Mouse (Mus musculus): Measurements from ENCODE around the gene Slco2b1. TPM values are rescaled to one million over a fixed set of nuclear protein-coding genes. Genes with fewer than 3 reads are reported as not detected.

Slco2b1 gene
- polyA plus RNA-seq, 1 experiment from 2014 or later = 7.7 TPM

DNA sequence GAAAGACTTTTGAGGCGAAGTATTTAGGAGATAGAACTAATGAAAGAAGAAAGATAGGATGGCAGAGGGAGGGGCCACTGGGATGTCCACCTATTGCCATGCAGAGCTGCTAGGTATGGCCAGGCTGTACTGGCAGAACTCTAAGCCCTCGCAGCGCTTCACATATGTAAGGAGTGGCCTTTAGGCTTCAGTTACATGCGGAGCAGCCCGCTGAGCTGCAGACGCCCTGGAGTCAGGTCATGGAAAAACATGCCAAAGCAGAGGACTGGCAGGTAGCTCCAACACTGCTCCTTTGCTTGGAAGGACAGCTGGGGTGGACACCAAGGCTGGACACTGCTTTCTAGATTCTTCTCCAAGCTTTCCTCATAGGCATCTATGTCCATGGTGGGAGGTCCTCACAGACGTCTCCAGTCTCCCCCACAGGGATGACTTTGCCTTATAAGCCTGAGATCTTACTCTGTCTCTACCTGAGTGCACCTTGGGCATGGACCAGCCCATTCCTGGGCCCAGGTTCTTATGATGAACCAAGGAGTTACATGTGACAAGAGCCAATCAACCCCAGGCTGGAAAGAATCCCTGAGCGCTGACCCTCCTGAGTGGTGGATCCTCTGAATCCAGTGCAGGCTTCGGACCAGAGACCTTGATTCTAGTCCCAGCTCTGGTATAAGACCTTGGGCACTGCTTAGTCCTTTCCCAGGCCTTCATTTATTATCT, 47.5 kb downstream of the Slco2b1 start:
- WGBS = 90% methylated on average over 9 of the region's 9 CpGs
- no peak for DNase-seq (ENCODE audit: low spot score)

DNA sequence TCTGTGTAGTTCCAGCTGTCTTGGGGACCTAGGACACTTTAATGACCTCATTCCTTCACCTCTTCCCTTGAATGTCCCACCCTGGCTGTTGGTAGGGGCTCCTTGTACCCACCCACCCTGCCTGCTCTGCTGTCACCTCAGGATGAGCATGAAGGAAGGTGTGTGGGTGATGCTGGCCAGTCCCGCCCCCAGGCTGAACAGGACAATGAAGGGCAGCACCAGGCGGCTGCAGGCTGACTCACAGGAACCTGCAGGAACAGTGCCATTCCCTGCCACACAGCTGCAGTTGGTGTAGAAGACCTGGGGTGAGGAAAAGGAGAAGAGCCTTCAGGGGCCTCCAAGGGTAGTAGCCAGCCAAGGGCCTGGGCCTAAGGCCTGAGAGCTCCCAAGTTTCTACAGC, 48.8 kb downstream of the Slco2b1 start:
- H3K4me1 ChIP-seq (replicated peaks; ENCODE audit: control insufficient read depth, insufficient read depth, low read length) = 0 out of 2 replicates have a peak, but pooled peaks cover 7% of the 10 kb centered on the region
- H3K27ac ChIP-seq = no peak overlapping the region
- H3K9me3 ChIP-seq (ENCODE audit: control insufficient read depth, low read length) = no peaks in the 10 kb centered on the region
- H3K36me3 ChIP-seq (replicated peaks; ENCODE audit: control insufficient read depth, insufficient read depth) = no peaks in the 10 kb centered on the region
- no peak overlapping the region for H3K4me3 ChIP-seq (replicated peaks; ENCODE audit: low read length)
- DNase-seq (ENCODE audit: low spot score) = no peak
- 85% methylated on average over 2 of the region's 2 CpGs for WGBS
- no peak for ATAC-seq (ENCODE audit: low FRiP score)
- H3K27me3 ChIP-seq (ENCODE audit: control insufficient read depth, insufficient read depth, low read length) = no peaks in the 10 kb centered on the region
- H3K4me2 ChIP-seq (replicated peaks) = no peak overlapping the region
- H3K9ac ChIP-seq = no peak overlapping the region

More for the DNA sequence above, 47.5 kb downstream of the Slco2b1 start:
- H3K9ac ChIP-seq = no peak overlapping the region
- no peaks in the 10 kb centered on the region for H3K36me3 ChIP-seq (replicated peaks; ENCODE audit: control insufficient read depth, insufficient read depth)
- H3K4me2 ChIP-seq (replicated peaks) = no peak overlapping the region
- no peaks in the 10 kb centered on the region for H3K27me3 ChIP-seq (ENCODE audit: control insufficient read depth, insufficient read depth, low read length)
- ATAC-seq (ENCODE audit: low FRiP score) = no peak
- 0 out of 2 replicates have a peak, but pooled peaks cover 7% of the 10 kb centered on the region for H3K4me1 ChIP-seq (replicated peaks; ENCODE audit: control insufficient read depth, insufficient read depth, low read length)
- H3K9me3 ChIP-seq (ENCODE audit: control insufficient read depth, low read length) = no peaks in the 10 kb centered on the region
- H3K4me3 ChIP-seq (replicated peaks; ENCODE audit: low read length) = no peak overlapping the region
- no peak overlapping the region for H3K27ac ChIP-seq

DNA sequence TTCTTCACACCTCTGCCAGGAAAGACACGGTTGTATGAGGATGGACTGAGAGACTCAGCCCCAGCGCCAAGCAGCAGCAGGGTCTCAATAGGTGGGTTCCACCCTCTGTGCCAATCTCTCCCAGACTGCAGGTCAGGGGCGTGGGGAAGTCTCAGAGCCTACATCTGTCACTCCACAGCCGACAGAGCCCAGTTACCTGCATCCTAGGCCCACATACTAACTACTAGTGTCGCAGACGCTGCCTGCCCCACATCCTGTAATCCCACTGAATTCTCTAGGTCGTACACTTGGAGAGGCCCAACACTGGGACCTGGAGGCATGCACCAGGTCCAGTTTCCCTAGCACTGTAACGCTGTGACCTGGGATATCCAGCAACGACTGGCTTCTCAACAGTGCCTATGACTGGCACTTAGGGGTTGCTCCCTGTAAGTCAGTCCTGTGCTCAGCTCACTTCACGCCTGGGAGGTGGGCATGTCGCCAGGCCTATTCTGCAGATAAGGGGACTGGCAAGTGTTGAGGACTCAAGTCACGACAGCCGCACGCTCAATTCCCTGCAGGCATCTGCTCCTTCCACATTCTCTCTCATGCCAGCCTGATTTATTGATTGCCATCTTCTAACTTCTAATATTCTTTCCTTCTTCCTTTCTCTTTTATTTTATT, 49.4 kb downstream of the Slco2b1 start:
- Histone ChIP-seq H3K9ac (no peak overlapping the region), H3K4me2 (replicated peaks) (no peak overlapping the region), H3K4me3 (replicated peaks; ENCODE audit: low read length) (no peak overlapping the region), H3K4me1 (replicated peaks; ENCODE audit: control insufficient read depth, insufficient read depth, low read length) (0 out of 2 replicates have a peak, but pooled peaks cover 7% of the 10 kb centered on the region), H3K27ac (no peak overlapping the region), H3K27me3 (ENCODE audit: control insufficient read depth, insufficient read depth, low read length) (no peaks in the 10 kb centered on the region), H3K36me3 (replicated peaks; ENCODE audit: control insufficient read depth, insufficient read depth) (no peaks in the 10 kb centered on the region), H3K9me3 (ENCODE audit: control insufficient read depth, low read length) (no peaks in the 10 kb centered on the region)
- ATAC-seq (ENCODE audit: low FRiP score) (no peak), DNase-seq (ENCODE audit: low spot score) (no peak)
- WGBS = 67% methylated on average over 14 of the region's 14 CpGs

DNA sequence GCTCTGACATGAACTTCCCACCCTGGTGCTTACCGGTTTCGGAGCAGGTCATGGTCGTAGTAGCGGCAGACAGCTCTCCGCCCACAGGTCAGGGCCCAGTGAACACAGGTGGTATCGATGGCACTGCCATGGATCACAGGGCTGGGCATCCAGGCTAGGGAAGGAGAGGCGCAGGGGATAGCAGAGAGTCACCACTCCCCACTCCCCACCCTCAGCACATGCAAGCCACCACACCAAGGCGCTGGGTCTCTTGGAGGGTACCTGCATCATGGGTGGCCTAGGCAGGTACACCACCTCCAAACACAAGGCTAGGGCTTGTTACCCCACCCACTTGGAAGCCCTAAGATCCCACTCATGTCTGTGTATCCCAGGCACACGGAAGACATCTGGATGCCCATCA, 50.1 kb downstream of the Slco2b1 start:
- Histone ChIP-seq H3K36me3 (replicated peaks; ENCODE audit: control insufficient read depth, insufficient read depth) (no peaks in the 10 kb centered on the region), H3K4me1 (replicated peaks; ENCODE audit: control insufficient read depth, insufficient read depth, low read length) (0 out of 2 replicates have a peak, but pooled peaks cover 7% of the 10 kb centered on the region), H3K9ac (no peak overlapping the region), H3K9me3 (ENCODE audit: control insufficient read depth, low read length) (no peaks in the 10 kb centered on the region), H3K27ac (no peak overlapping the region), H3K27me3 (ENCODE audit: control insufficient read depth, insufficient read depth, low read length) (no peaks in the 10 kb centered on the region), H3K4me3 (replicated peaks; ENCODE audit: low read length) (no peak overlapping the region), H3K4me2 (replicated peaks) (no peak overlapping the region)
- DNase-seq (ENCODE audit: low spot score) (no peak), ATAC-seq (ENCODE audit: low FRiP score) (no peak)
- WGBS = 91% methylated on average over 9 of the region's 9 CpGs

DNA sequence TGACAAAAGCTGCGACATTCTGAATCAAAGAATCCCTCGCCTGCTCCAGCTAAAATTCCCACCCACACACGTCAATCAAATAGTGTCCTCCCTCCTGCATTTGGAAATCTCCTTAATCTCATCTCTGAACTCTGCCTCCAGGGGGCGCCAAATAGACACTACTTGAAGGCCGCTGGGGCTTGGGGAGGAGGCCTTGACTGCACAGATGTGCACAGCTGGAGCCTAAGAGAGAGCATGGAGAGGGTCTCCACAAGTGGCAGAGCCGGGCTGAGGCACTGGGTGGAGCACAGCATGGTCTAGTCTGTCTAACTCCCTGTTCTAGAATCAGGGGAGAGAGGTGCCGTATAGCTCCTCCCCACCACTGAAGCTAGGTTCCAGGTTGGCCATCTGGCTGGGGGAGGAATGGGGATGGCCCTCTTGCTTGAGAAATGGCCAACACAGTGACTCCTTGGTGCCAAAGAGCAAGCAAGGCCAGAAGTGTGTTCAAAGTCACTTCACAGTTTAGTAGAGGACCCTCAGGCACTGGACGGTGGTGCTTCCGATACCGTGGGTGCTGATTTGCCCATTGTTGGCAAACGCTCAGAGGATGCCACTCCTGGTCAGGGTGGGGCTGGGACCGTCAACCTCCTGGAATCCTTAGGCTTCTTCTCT, 51.6 kb downstream of the Slco2b1 start:
- Histone ChIP-seq H3K9me3 (ENCODE audit: control insufficient read depth, low read length) (no peaks in the 10 kb centered on the region), H3K36me3 (replicated peaks; ENCODE audit: control insufficient read depth, insufficient read depth) (no peaks in the 10 kb centered on the region), H3K27ac (no peak overlapping the region), H3K4me2 (replicated peaks) (no peak overlapping the region), H3K4me1 (replicated peaks; ENCODE audit: control insufficient read depth, insufficient read depth, low read length) (no peaks in the 10 kb centered on the region), H3K27me3 (ENCODE audit: control insufficient read depth, insufficient read depth, low read length) (no peaks in the 10 kb centered on the region), H3K9ac (no peak overlapping the region), H3K4me3 (replicated peaks; ENCODE audit: low read length) (no peak overlapping the region)
- ATAC-seq (ENCODE audit: low FRiP score) (peak; percentile 51; the same call in 1 of the 2 replicates), DNase-seq (ENCODE audit: low spot score) (peak; percentile 66)
- 49% methylated on average over 12 of the region's 12 CpGs for whole genome bisulfite sequencing

DNA sequence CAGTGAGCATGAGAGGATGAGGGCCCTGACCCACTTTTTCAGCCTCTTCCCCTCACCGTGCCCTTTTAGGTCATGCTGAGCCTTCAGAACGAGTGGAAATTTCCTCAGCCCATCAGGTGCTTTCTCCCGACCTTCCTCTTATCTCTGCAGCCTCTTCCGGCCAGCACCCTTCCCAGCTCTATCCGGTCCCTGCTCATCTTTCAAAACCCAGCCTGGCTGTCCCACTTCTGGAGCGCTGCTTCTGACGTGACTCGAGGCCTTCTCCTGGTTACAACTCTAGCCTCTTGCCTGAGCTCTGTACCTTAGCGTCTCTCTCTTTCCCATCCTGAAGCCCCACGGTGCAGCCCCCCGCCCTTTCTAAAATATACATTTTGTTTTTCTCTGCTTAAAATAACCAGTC, 56.9 kb downstream of the Slco2b1 start:
- Histone ChIP-seq H3K4me2 (replicated peaks) (no peak overlapping the region), H3K4me1 (replicated peaks; ENCODE audit: control insufficient read depth, insufficient read depth, low read length) (0 out of 2 replicates have a peak, but pooled peaks cover 7% of the 10 kb centered on the region), H3K9ac (no peak overlapping the region), H3K9me3 (ENCODE audit: control insufficient read depth, low read length) (no peaks in the 10 kb centered on the region), H3K27me3 (ENCODE audit: control insufficient read depth, insufficient read depth, low read length) (no peaks in the 10 kb centered on the region), H3K4me3 (replicated peaks; ENCODE audit: low read length) (no peak overlapping the region), H3K36me3 (replicated peaks; ENCODE audit: control insufficient read depth, insufficient read depth) (no peaks in the 10 kb centered on the region), H3K27ac (no peak overlapping the region)
- no peak for ATAC-seq (ENCODE audit: low FRiP score)
- WGBS = 85% methylated on average over 11 of the region's 11 CpGs
- DNase-seq (ENCODE audit: low spot score) = no peak

DNA sequence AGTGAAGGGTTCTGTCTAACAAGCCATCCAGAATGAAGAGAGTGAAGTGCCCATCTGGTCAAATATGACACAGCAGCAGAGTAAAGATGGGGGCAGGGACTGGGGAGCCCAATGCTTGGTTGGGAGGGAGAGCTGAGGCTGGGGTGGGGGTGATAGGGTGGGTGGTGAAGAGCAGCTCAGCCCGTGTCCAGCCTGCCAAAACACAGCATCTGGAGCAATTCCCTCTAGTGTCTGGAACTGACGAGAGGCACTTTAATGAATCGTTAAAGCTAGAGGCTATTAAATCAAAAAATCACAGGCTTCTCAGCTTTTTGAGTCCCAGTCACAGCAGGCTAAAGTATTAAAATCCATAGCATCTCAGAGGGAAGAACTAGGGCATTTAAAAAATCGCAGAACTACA, 61.6 kb downstream of the Slco2b1 start:
- Histone ChIP-seq H3K9ac (no peak overlapping the region), H3K4me2 (replicated peaks) (no peak overlapping the region), H3K36me3 (replicated peaks; ENCODE audit: control insufficient read depth, insufficient read depth) (no peaks in the 10 kb centered on the region), H3K4me3 (replicated peaks; ENCODE audit: low read length) (no peak overlapping the region), H3K4me1 (replicated peaks; ENCODE audit: control insufficient read depth, insufficient read depth, low read length) (0 out of 2 replicates have a peak, but pooled peaks cover 7% of the 10 kb centered on the region), H3K27me3 (ENCODE audit: control insufficient read depth, insufficient read depth, low read length) (no peaks in the 10 kb centered on the region), H3K9me3 (ENCODE audit: control insufficient read depth, low read length) (no peaks in the 10 kb centered on the region), H3K27ac (no peak overlapping the region)
- no peak for DNase-seq (ENCODE audit: low spot score)
- no peak for ATAC-seq (ENCODE audit: low FRiP score)
- 45% methylated on average over 4 of the region's 4 CpGs for WGBS

DNA sequence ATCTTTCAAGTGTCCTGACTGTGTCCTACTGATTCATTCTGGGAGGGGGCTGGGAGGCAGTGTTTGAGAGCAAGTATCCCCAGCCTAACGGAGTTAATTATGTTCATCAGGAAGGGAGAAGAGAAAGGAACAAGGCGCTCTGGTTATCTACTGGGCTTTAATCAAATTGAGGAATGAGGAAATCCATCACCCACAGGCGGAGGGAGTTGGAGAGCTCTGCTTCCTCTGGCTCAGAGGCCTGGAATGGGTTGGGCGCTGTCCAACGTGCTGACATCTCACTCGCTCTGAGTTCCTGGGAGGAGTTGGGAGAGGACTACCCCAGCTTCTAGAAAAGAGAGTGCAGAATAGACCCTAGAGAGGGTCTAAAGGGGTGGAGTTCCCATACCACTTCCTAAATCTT, 62.5 kb downstream of the Slco2b1 start:
- no peaks in the 10 kb centered on the region for H3K36me3 ChIP-seq (replicated peaks; ENCODE audit: control insufficient read depth, insufficient read depth)
- no peak overlapping the region for H3K4me2 ChIP-seq (replicated peaks)
- ATAC-seq (ENCODE audit: low FRiP score) = no peak
- no peak overlapping the region for H3K9ac ChIP-seq
- no peak overlapping the region for H3K4me3 ChIP-seq (replicated peaks; ENCODE audit: low read length)
- H3K27me3 ChIP-seq (ENCODE audit: control insufficient read depth, insufficient read depth, low read length) = no peaks in the 10 kb centered on the region
- 0 out of 2 replicates have a peak, but pooled peaks cover 7% of the 10 kb centered on the region for H3K4me1 ChIP-seq (replicated peaks; ENCODE audit: control insufficient read depth, insufficient read depth, low read length)
- no peak for DNase-seq (ENCODE audit: low spot score)
- WGBS = 8% methylated on average over 6 of the region's 6 CpGs
- no peak overlapping the region for H3K27ac ChIP-seq
- H3K9me3 ChIP-seq (ENCODE audit: control insufficient read depth, low read length) = no peaks in the 10 kb centered on the region

DNA sequence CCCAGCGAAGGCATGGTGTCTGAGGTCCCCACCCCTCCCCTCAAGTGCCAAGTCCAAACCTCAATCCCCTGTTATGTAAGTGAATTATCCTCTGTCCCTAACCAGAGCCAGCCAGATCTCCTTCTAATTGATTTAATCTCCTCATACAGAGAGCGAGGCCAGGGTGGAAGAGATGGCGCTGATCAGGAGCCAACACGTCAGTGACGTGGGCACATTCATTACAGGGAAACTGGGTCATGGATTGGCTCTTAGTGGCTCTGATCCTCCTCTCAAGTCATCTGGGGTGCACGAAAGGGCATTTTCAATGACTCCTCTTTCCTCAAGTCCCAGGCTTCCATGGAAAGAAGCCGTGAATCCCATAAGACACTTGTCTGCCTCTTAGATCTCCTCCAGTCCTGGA, 66.4 kb downstream of the Slco2b1 start:
- no peaks in the 10 kb centered on the region for H3K9me3 ChIP-seq (ENCODE audit: control insufficient read depth, low read length)
- no peaks in the 10 kb centered on the region for H3K36me3 ChIP-seq (replicated peaks; ENCODE audit: control insufficient read depth, insufficient read depth)
- no peak overlapping the region for H3K9ac ChIP-seq
- H3K27ac ChIP-seq = no peak overlapping the region
- ATAC-seq (ENCODE audit: low FRiP score) = no peak
- no peak overlapping the region for H3K4me3 ChIP-seq (replicated peaks; ENCODE audit: low read length)
- H3K4me1 ChIP-seq (replicated peaks; ENCODE audit: control insufficient read depth, insufficient read depth, low read length) = no peaks in the 10 kb centered on the region
- 88% methylated on average over 7 of the region's 7 CpGs for WGBS
- no peaks in the 10 kb centered on the region for H3K27me3 ChIP-seq (ENCODE audit: control insufficient read depth, insufficient read depth, low read length)
- DNase-seq (ENCODE audit: low spot score) = no peak
- no peak overlapping the region for H3K4me2 ChIP-seq (replicated peaks)
